Mouse (Mus musculus) heart, postnatal 0 days (tissue): ENCODE data around the gene Wdr5. TPM values are rescaled to one million over a fixed set of nuclear protein-coding genes. Genes with fewer than 3 reads are reported as not detected.

Source experiments
- ATAC-seq: fragments of 200-750 bp; cut with Nextera tagmentation; 2 replicates; pipeline ENCODE4 v1.8.0; 2017; ENCODE audit warnings: low read depth, moderate number of reproducible peaks, moderate library complexity; ENCODE audit not compliant: insufficient read depth
- DNase-seq: peaks from one replicate; pipeline ENCODE4 v3.0.0-alpha.2; 2016; ENCODE audit warnings: low spot score
- H3K27ac ChIP-seq: fragments of 300-500 bp; sonication (generic); 2 replicates; pipeline ENCODE4 v1.5.1; 2014; ENCODE audit warnings: low read depth, mild to moderate bottlenecking
- H3K27me3 ChIP-seq: fragments of 300-500 bp; sonication (generic); 2 replicates; pipeline ENCODE4 v1.6.1; 2014; ENCODE audit warnings: low read length, mixed read lengths; ENCODE audit not compliant: control insufficient read depth, insufficient read depth
- H3K36me3 ChIP-seq: fragments of 300-500 bp; sonication (generic); replicated peaks from 2 replicates; pipeline ENCODE4 v1.6.1; 2014; ENCODE audit warnings: low read length, mixed read lengths; ENCODE audit not compliant: control insufficient read depth, insufficient read depth
- H3K4me1 ChIP-seq: fragments of 300-500 bp; sonication (generic); 2 replicates; pipeline ENCODE4 v1.6.1; 2014; ENCODE audit warnings: antibody characterized with exemption; ENCODE audit not compliant: control insufficient read depth, insufficient read depth
- H3K4me2 ChIP-seq: fragments of 300-500 bp; sonication (generic); 2 replicates; pipeline ENCODE4 v1.6.1; 2014; ENCODE audit warnings: low read depth, mild to moderate bottlenecking, low read length, moderate library complexity
- H3K4me3 ChIP-seq: fragments of 300-500 bp; sonication (generic); 2 replicates; pipeline ENCODE4 v1.5.1; 2014; ENCODE audit warnings: low read depth, low read length
- H3K9ac ChIP-seq: fragments of 300-500 bp; sonication (generic); replicated peaks from 2 replicates; pipeline ENCODE4 v1.6.1; 2014; ENCODE audit warnings: low read depth, low read length, mixed read lengths
- H3K9me3 ChIP-seq: fragments of 300-500 bp; sonication (generic); replicated peaks from 2 replicates; pipeline ENCODE4 v1.6.1; 2016; ENCODE audit warnings: low read length; ENCODE audit not compliant: control insufficient read depth
- CTCF ChIP-seq: IDR thresholded peaks from 2 replicates; pipeline ENCODE4 v1.5.1; 2016; ENCODE audit warnings: antibody characterized with exemption, control low read depth, low read depth
- EP300 ChIP-seq: IDR thresholded peaks from 2 replicates; pipeline ENCODE4 v1.6.1; 2016; ENCODE audit warnings: antibody characterized with exemption, low read depth
- WGBS: fragments of 180-500 bp; shearing (Covaris S2); extraction: QIAGEN DNeasy Blood & Tissue Kit; methylation state at CpG from one replicate; pipeline ENCODE4 v1.1.7; 2014; 5-methylcytosine and 5-hydroxymethylcytosine counted together
- polyA plus RNA-seq: library from polyadenylated mRNA; unstranded; fragments of >200 nt; fragmentation: Nextera tagmentation; extraction: Ambion mirVana; gene quantifications from 2 replicates; pipeline ENCODE4 v1.2.1, GENCODE M21; 2015
- total RNA-seq: library from RNA; depleted of rRNA; stranded (reverse); fragments of >200 nt; gene quantifications from 2 replicates; pipeline ENCODE4 v1.2.3, GENCODE M21; 2014; ENCODE audit warnings: low replicate concordance

The Wdr5 gene
- total and polyA plus RNA-seq, 2 experiments from 2014 or later, result 17.8 to 21.8 TPM

DNA sequence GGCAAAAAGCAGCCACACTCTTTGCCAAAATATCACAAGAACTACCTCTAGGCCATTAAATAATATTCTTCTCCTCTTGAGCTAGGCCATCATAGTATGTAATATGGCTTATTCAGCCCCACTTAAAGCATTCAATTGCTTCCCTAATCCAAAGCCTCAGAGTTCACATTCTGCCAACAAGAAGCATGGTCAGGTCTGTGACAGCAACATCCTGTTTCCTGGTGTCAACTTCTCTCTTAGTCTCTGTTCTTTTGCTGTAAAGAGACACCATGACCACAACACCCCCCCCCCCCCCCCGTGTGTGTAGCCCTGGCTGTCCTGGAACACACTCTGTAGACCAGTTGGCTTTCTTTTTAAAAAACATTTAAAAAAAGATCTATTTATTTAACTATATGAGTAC, 32.4 kb downstream of the Wdr5 start:
- no peak for TF ChIP-seq CTCF
- TF ChIP-seq EP300, result no peak
- Histone ChIP-seq H3K36me3 (no peaks in the 10 kb centered on the region), H3K4me1 (no peaks in the 10 kb centered on the region), H3K4me2 (no peak overlapping the region), H3K4me3 (no peak overlapping the region), H3K27ac (no peak overlapping the region), H3K9me3 (no peaks in the 10 kb centered on the region; the same call in 1 of the 2 replicates), H3K9ac (no peak overlapping the region), H3K27me3 (no peaks in the 10 kb centered on the region)
- ATAC-seq (no peak), DNase-seq (no peak)
- 14% methylated on average over 1 of the region's 1 CpGs for WGBS

DNA sequence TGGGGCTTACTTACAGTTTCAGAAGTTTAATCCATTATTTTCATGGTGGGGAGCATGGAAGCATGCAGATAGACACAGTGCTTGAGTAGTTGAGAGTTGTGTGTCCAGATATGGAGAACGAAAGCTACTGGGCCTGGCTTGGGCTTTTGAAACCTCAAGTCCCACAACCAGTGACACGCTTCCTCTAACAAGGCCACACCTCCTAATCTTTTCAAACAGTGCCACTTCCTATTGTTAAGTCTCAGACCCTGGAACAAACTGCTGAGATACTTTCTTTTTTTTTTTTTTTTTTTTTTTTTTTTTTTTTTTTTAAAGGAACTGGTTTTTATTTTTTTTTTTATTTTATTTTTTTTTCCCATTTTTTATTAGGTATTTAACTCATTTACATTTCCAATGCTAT, 33.0 kb downstream of the Wdr5 start:
- no peaks in the 10 kb centered on the region for H3K4me1 ChIP-seq
- no peak for TF ChIP-seq EP300
- no peak for TF ChIP-seq CTCF
- H3K9ac ChIP-seq, result no peak overlapping the region
- DNase-seq, result no peak
- no peak overlapping the region for H3K27ac ChIP-seq
- no peak overlapping the region for H3K4me3 ChIP-seq
- 93% methylated on average over 2 of the region's 2 CpGs for WGBS
- H3K27me3 ChIP-seq, result no peaks in the 10 kb centered on the region
- no peaks in the 10 kb centered on the region; the same call in 1 of the 2 replicates for H3K9me3 ChIP-seq
- no peaks in the 10 kb centered on the region for H3K36me3 ChIP-seq
- no peak for ATAC-seq
- no peak overlapping the region for H3K4me2 ChIP-seq

DNA sequence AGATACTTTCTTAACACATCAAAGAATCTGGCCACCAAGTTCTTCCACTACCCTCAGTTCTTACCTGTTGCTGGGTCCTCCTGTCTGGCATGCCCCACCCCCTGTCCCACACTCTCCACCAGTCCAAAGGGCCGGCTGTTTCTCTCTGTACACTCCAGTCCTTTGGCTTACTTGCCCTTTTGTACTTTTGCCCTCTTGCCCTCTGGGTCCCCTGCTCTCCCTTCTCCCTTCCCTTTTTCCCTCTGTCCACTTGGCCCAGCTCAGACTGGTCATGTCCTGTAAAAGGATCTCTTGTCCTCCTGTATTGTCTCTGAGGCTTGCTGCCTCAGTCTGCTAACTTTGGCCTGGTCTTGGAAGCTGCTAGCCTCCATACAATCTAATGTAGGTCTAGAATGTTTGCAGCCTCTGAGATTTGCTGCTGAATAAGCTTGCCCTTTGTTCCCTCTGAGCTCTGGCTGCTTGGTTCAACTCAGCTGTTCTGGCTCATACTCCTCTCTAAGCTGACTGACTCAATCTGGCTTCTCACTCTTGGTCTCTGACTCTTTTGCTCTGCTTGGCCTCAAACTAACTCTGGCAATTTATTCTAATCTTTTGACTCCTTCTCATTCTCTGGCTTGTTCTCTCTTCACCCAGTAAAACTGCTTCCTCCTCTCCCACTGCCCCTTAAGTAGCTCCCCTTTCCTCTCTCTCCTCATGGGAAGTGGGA, 33.9 kb downstream of the Wdr5 start:
- Histone ChIP-seq H3K4me3 (no peak overlapping the region), H3K4me1 (no peaks in the 10 kb centered on the region), H3K36me3 (no peaks in the 10 kb centered on the region), H3K9me3 (no peaks in the 10 kb centered on the region; the same call in 1 of the 2 replicates), H3K27me3 (no peaks in the 10 kb centered on the region), H3K27ac (no peak overlapping the region), H3K9ac (no peak overlapping the region), H3K4me2 (no peak overlapping the region)
- TF ChIP-seq CTCF, result no peak
- TF ChIP-seq EP300, result no peak
- 75% methylated on average over 1 of the region's 1 CpGs for WGBS
- DNase-seq (no peak), ATAC-seq (no peak)

DNA sequence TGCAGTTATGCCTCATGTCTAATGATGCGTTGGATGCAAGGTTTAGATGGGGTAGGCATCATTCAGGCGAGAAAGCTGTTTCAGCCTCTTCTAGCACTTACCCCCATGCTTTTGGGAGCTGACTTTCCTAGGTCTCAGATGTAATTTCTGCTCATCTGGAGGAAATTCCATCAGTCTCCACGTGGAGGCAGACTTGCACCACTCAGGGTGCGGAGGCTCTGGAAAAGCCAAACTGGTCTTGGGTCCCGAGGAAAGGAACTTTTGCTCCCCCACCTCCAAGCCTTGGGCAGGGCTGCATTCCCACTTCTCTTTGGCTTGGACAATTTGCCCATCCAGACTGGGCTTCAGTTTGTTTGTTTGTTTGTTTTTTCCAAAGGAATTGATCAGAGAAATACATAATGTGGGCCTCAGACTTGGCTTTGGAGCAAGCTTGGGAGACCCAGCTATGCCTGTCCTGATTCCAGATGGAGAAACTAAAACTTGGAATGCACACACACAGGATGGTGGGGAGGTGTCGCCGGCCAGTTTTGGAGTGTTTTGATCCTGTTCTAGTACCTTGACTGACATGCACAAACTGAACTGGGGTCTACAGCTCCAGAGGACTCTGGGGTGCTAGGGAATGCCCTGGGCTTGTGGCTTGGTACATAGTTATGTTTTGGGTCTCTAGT, 37.8 kb downstream of the Wdr5 start:
- no peaks in the 10 kb centered on the region for H3K4me1 ChIP-seq
- TF ChIP-seq CTCF (peak; percentile 96), EP300 (no peak)
- no peaks in the 10 kb centered on the region for H3K9me3 ChIP-seq
- no peak overlapping the region for H3K4me3 ChIP-seq
- H3K36me3 ChIP-seq, result no peaks in the 10 kb centered on the region
- H3K4me2 ChIP-seq, result no peak overlapping the region
- H3K27me3 ChIP-seq, result peaks cover 6% of the 10 kb centered on the region; the same call in 1 of the 2 replicates
- 14% methylated on average over 7 of the region's 7 CpGs for WGBS
- ATAC-seq, result no peak
- no peak overlapping the region for H3K9ac ChIP-seq
- DNase-seq, result peak; percentile 39
- H3K27ac ChIP-seq, result no peak overlapping the region

DNA sequence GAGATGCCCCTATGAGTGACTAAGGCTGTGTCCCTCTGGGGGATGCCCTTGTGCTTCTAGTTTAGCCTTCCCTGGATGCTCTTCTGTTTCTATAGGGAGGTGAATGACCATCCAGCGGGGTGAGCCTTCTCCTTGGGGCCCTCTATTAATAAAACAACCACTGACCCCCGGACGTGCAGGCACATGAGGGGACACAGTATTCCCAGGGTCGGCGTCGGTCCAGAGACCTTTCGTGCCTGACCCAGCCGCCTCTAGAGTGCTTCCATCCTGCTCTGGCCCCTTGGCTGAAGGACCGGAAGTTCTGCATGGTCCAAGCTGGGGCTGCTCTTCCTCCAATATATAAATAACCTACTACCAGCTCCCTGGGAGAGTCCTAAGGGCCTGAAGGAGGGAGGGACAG, 39.4 kb downstream of the Wdr5 start:
- Histone ChIP-seq H3K27me3 (peaks cover 6% of the 10 kb centered on the region; the same call in 1 of the 2 replicates), H3K9me3 (no peaks in the 10 kb centered on the region), H3K4me3 (no peak overlapping the region), H3K9ac (no peak overlapping the region), H3K36me3 (no peaks in the 10 kb centered on the region), H3K4me1 (no peaks in the 10 kb centered on the region), H3K27ac (peak overlapping the region; percentile 14; the same call in 1 of the 2 replicates), H3K4me2 (no peak overlapping the region)
- ATAC-seq (peak; percentile 59), DNase-seq (peak; percentile 23)
- WGBS, result 45% methylated on average over 9 of the region's 9 CpGs
- TF ChIP-seq CTCF (no peak), EP300 (no peak)
